Mouse (Mus musculus): Measurements from ENCODE around the gene Pctp. TPM values are rescaled to one million over a fixed set of nuclear protein-coding genes. Genes with fewer than 3 reads are reported as not detected.

Gene Pctp
- polyA plus RNA-seq, 1 experiment from 2014 or later, result 11.1 TPM

- H3K9me3 ChIP-seq (ENCODE audit: control insufficient read depth, low read length), result no peaks in the 10 kb centered on the region
- H3K36me3 ChIP-seq (ENCODE audit: control insufficient read depth, insufficient read depth, low read length), result no peaks in the 10 kb centered on the region
- DNase-seq (ENCODE audit: low spot score) (no peak), ATAC-seq (ENCODE audit: insufficient number of reproducible peaks, low FRiP score, low TSS enrichment, low read depth) (no peak)
- H3K4me2 ChIP-seq (ENCODE audit: low read depth, severe bottlenecking), result no peak overlapping the region
- H3K4me1 ChIP-seq (ENCODE audit: control insufficient read depth, insufficient read depth, low read length), result peaks cover 6% of the 10 kb centered on the region
- H3K27ac ChIP-seq (replicated peaks; ENCODE audit: low read depth, low read length), result no peak overlapping the region
- no peak overlapping the region for H3K9ac ChIP-seq (ENCODE audit: low read length)
- 93% methylated on average over 12 of the region's 12 CpGs for WGBS
- H3K4me3 ChIP-seq (ENCODE audit: low read depth, low read length), result no peak overlapping the region
- peaks cover 5% of the 10 kb centered on the region; the same call in 1 of the 2 replicates for H3K27me3 ChIP-seq (ENCODE audit: control insufficient read depth, insufficient read depth, low read length)
These were observed 32.0 kb upstream of the Pctp start for GRCm38 (mm10) chr11:90034646-90035045.

DNA sequence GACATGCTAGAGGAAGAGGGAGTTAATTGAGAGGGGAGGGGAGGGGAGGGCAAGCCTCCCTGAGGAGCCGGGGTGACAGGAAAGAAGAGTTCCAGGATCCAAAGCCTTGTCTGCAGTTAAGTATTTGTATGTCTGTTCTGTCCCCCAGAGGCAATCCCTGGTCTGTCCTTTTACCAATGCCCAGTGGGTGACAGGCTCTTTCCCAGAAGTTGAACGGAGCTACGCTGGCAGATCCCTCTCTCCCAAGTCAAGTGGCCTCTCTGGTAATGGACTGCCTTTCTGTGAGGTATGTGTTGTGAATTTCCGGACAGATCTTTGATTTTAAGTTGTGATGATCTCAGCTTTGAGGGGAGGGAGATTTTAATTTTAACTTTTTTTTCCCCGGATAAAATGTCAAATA lies 30.7 kb upstream of the Pctp start:
- Histone ChIP-seq H3K4me2 (ENCODE audit: low read depth, severe bottlenecking) (peak overlapping the region; percentile 20; the same call in 1 of the 2 replicates), H3K9ac (ENCODE audit: low read length) (no peak overlapping the region), H3K9me3 (ENCODE audit: control insufficient read depth, low read length) (no peaks in the 10 kb centered on the region), H3K27ac (replicated peaks; ENCODE audit: low read depth, low read length) (no peak overlapping the region), H3K36me3 (ENCODE audit: control insufficient read depth, insufficient read depth, low read length) (no peaks in the 10 kb centered on the region), H3K4me1 (ENCODE audit: control insufficient read depth, insufficient read depth, low read length) (peaks cover 6% of the 10 kb centered on the region), H3K27me3 (ENCODE audit: control insufficient read depth, insufficient read depth, low read length) (peaks cover 5% of the 10 kb centered on the region; the same call in 1 of the 2 replicates), H3K4me3 (ENCODE audit: low read depth, low read length) (no peak overlapping the region)
- 38% methylated on average over 5 of the region's 5 CpGs for WGBS
- DNase-seq (ENCODE audit: low spot score) (no peak), ATAC-seq (ENCODE audit: insufficient number of reproducible peaks, low FRiP score, low TSS enrichment, low read depth) (no peak)

DNA sequence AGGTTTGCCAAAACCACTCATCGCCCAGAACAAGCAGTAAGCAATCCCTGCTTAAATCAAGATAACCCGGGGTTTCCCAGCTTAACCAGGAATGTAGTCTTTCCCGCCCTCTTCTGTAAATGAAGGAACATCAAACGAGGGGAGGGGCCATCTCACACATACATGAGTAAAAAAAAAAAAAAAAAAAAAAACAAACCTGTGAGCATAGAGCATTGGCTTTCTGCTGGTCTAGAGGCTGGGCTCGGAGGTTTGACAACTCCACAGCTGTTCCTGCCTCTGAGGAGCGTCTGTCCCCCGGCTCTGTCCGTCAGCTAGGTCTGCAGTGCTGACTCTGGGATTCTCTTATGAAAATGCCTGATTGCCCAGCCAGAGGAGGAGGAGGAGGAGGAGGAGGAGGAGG lies 30.1 kb upstream of the Pctp start:
- Histone ChIP-seq H3K27ac (replicated peaks; ENCODE audit: low read depth, low read length) (no peak overlapping the region), H3K4me3 (ENCODE audit: low read depth, low read length) (0 out of 2 replicates have a peak overlapping the region, but pooled peaks have one; percentile 5), H3K4me2 (ENCODE audit: low read depth, severe bottlenecking) (peak overlapping the region; percentile 20; the same call in 1 of the 2 replicates), H3K9ac (ENCODE audit: low read length) (no peak overlapping the region), H3K4me1 (ENCODE audit: control insufficient read depth, insufficient read depth, low read length) (peaks cover 6% of the 10 kb centered on the region), H3K36me3 (ENCODE audit: control insufficient read depth, insufficient read depth, low read length) (no peaks in the 10 kb centered on the region), H3K9me3 (ENCODE audit: control insufficient read depth, low read length) (no peaks in the 10 kb centered on the region), H3K27me3 (ENCODE audit: control insufficient read depth, insufficient read depth, low read length) (peaks cover 5% of the 10 kb centered on the region; the same call in 1 of the 2 replicates)
- ATAC-seq (ENCODE audit: insufficient number of reproducible peaks, low FRiP score, low TSS enrichment, low read depth) (no peak), DNase-seq (ENCODE audit: low spot score) (no peak)
- 5% methylated on average over 8 of the region's 8 CpGs for WGBS

DNA sequence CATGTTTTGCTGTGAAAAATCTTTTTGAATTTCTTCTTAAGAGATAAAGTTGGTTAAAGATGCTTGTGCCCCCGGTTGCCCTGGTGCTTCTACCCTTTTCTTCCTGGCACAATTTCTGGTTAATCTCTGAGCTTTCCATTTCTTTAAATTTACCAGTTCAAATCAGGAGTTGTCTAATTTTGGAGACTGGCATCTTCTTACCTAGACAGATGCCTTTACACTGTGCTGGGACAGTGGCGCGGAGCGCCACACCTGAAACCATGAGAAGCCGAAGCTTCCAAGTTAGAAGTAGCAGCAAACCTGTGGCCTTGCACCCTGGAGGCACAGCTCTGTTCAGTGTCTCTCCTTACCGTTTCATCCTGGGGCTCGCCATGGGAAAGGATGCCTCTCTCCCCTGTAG lies 28.4 kb upstream of the Pctp start:
- H3K36me3 ChIP-seq (ENCODE audit: control insufficient read depth, insufficient read depth, low read length), result no peaks in the 10 kb centered on the region
- H3K4me3 ChIP-seq (ENCODE audit: low read depth, low read length), result peak overlapping the region; percentile 31
- peak overlapping the region; percentile 52 for H3K4me2 ChIP-seq (ENCODE audit: low read depth, severe bottlenecking)
- H3K27ac ChIP-seq (replicated peaks; ENCODE audit: low read depth, low read length), result no peak overlapping the region
- peaks cover 5% of the 10 kb centered on the region; the same call in 1 of the 2 replicates for H3K27me3 ChIP-seq (ENCODE audit: control insufficient read depth, insufficient read depth, low read length)
- WGBS, result 23% methylated on average over 7 of the region's 7 CpGs
- ATAC-seq (ENCODE audit: insufficient number of reproducible peaks, low FRiP score, low TSS enrichment, low read depth) (no peak), DNase-seq (ENCODE audit: low spot score) (no peak)
- no peaks in the 10 kb centered on the region for H3K9me3 ChIP-seq (ENCODE audit: control insufficient read depth, low read length)
- H3K9ac ChIP-seq (ENCODE audit: low read length), result peak overlapping the region; percentile 43
- peaks cover 6% of the 10 kb centered on the region for H3K4me1 ChIP-seq (ENCODE audit: control insufficient read depth, insufficient read depth, low read length)

DNA sequence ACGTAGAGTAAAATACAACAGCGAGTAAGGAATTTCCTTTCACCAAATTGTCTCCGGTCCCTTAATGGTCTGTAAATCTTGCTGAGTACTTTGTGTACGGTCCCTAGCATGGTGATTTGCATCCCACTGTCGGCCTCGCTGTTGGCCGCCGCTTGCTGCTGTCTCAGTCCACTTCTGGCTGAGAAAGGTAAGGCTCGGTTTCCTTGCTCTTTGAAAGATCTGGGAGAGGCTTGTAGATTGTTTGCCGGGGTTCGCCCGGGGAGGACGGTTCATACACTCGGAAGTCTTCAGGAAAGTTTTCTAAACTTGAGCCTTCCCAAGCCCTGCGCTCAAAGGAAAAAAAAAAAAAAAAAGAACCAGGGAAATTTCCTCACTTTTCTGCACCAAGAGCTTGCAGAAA lies 27.9 kb upstream of the Pctp start:
- Histone ChIP-seq H3K9ac (ENCODE audit: low read length) (peak overlapping the region; percentile 43), H3K4me2 (ENCODE audit: low read depth, severe bottlenecking) (peak overlapping the region; percentile 52), H3K9me3 (ENCODE audit: control insufficient read depth, low read length) (no peaks in the 10 kb centered on the region), H3K4me3 (ENCODE audit: low read depth, low read length) (peak overlapping the region; percentile 31), H3K4me1 (ENCODE audit: control insufficient read depth, insufficient read depth, low read length) (peaks cover 6% of the 10 kb centered on the region), H3K27ac (replicated peaks; ENCODE audit: low read depth, low read length) (no peak overlapping the region), H3K27me3 (ENCODE audit: control insufficient read depth, insufficient read depth, low read length) (peaks cover 5% of the 10 kb centered on the region; the same call in 1 of the 2 replicates), H3K36me3 (ENCODE audit: control insufficient read depth, insufficient read depth, low read length) (no peaks in the 10 kb centered on the region)
- ATAC-seq (ENCODE audit: insufficient number of reproducible peaks, low FRiP score, low TSS enrichment, low read depth) (no peak), DNase-seq (ENCODE audit: low spot score) (peak; percentile 79)
- under 1% methylated on average over 15 of the region's 15 CpGs for WGBS

DNA sequence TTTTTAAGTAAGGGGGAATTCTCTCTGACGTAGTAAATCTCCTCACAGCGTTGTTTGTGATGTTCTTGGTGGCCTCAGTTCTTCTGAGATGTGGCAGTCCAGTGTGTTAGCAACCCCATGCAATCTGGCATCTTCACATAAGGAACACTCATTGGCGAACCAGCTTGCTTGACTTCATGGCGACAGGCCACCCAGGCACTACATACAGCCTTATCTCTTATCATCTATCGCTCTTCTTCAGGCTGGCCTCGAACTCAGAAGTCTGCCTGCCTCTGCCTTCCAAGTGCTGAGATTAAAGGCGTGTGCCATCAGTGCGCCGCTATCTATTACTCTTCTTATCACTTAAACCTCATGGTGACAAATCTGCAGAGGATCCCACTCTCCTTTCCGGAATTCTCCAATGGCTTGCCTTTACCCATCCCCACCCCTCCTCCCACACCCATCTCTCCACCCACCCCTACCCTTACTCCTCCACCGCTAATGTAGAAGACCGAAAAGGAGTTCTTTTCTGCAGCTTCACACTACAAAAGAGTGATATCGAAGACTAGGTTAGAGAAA lies 27.2 kb upstream of the Pctp start, which contains the start of gene Tmem100:
Tmem100 (plus strand) TSS at position 508 of the 558 bp plus-strand sequence.
- Histone ChIP-seq H3K9ac (ENCODE audit: low read length) (peak within 1 kb of the TSS; percentile 43), H3K27me3 (ENCODE audit: control insufficient read depth, insufficient read depth, low read length) (peaks cover 5% of the 10 kb centered on the region; the same call in 1 of the 2 replicates), H3K4me3 (ENCODE audit: low read depth, low read length) (peak within 1 kb of the TSS; percentile 31), H3K4me2 (ENCODE audit: low read depth, severe bottlenecking) (peak within 1 kb of the TSS; percentile 52), H3K27ac (replicated peaks; ENCODE audit: low read depth, low read length) (no peak within 1 kb of the TSS), H3K36me3 (ENCODE audit: control insufficient read depth, insufficient read depth, low read length) (no peaks in the 10 kb centered on the region), H3K9me3 (ENCODE audit: control insufficient read depth, low read length) (no peaks in the 10 kb centered on the region), H3K4me1 (ENCODE audit: control insufficient read depth, insufficient read depth, low read length) (peaks cover 6% of the 10 kb centered on the region)
- no peak for DNase-seq (ENCODE audit: low spot score)
- no peak for ATAC-seq (ENCODE audit: insufficient number of reproducible peaks, low FRiP score, low TSS enrichment, low read depth)
- 48% methylated on average over 13 of the region's 13 CpGs for WGBS

- H3K4me3 ChIP-seq (ENCODE audit: low read depth, low read length), result no peak overlapping the region
- peaks cover 6% of the 10 kb centered on the region for H3K4me1 ChIP-seq (ENCODE audit: control insufficient read depth, insufficient read depth, low read length)
These were observed 26.7 kb upstream of the Pctp start for GRCm38 (mm10) chr11:90029354-90029753.

GRCm38 (mm10) chr11:90028746-90029145 lies 26.1 kb upstream of the Pctp start:
- H3K4me3 ChIP-seq (ENCODE audit: low read depth, low read length), result no peak overlapping the region
- no peak overlapping the region for H3K27ac ChIP-seq (replicated peaks; ENCODE audit: low read depth, low read length)
- no peak for ATAC-seq (ENCODE audit: insufficient number of reproducible peaks, low FRiP score, low TSS enrichment, low read depth)
- no peaks in the 10 kb centered on the region for H3K9me3 ChIP-seq (ENCODE audit: control insufficient read depth, low read length)
- H3K4me2 ChIP-seq (ENCODE audit: low read depth, severe bottlenecking), result no peak overlapping the region
- H3K4me1 ChIP-seq (ENCODE audit: control insufficient read depth, insufficient read depth, low read length), result peaks cover 6% of the 10 kb centered on the region
- H3K9ac ChIP-seq (ENCODE audit: low read length), result no peak overlapping the region
- peaks cover 5% of the 10 kb centered on the region; the same call in 1 of the 2 replicates for H3K27me3 ChIP-seq (ENCODE audit: control insufficient read depth, insufficient read depth, low read length)
- no peak for DNase-seq (ENCODE audit: low spot score)
- WGBS, result 94% methylated on average over 8 of the region's 8 CpGs
- H3K36me3 ChIP-seq (ENCODE audit: control insufficient read depth, insufficient read depth, low read length), result no peaks in the 10 kb centered on the region

More at GRCm38 (mm10) chr11:90029354-90029753, 26.7 kb upstream of the Pctp start:
- Histone ChIP-seq H3K4me2 (ENCODE audit: low read depth, severe bottlenecking) (peak overlapping the region; percentile 33; the same call in 1 of the 2 replicates), H3K36me3 (ENCODE audit: control insufficient read depth, insufficient read depth, low read length) (no peaks in the 10 kb centered on the region), H3K27me3 (ENCODE audit: control insufficient read depth, insufficient read depth, low read length) (peaks cover 5% of the 10 kb centered on the region; the same call in 1 of the 2 replicates), H3K9me3 (ENCODE audit: control insufficient read depth, low read length) (no peaks in the 10 kb centered on the region), H3K9ac (ENCODE audit: low read length) (no peak overlapping the region), H3K27ac (replicated peaks; ENCODE audit: low read depth, low read length) (no peak overlapping the region)
- no peak for ATAC-seq (ENCODE audit: insufficient number of reproducible peaks, low FRiP score, low TSS enrichment, low read depth)
- DNase-seq (ENCODE audit: low spot score), result no peak
- 24% methylated on average over 10 of the region's 10 CpGs for WGBS
